In genomic region chr13:37537330-37537729, GRCm38 (mm10) we compare ENCODE assay signal across 13 mouse cellular contexts.
DNase-seq lines count a peak whose midpoint lies in the region; ATAC-seq and TF ChIP-seq lines count a peak whose summit lies in the region.
"Had no signal": no experiment of that assay in that cellular context is flagged by ENCODE, and none has a peak within 500 bp of the region (broad histone marks: within the 10 kb centered on the region; RNA-seq: fewer than 3 reads in every experiment).

No protein-coding gene starts in this region.

- DNase-seq in gastrocnemius, adult 2 months, result no peak
- DNase-seq in gastrocnemius, postnatal 25 days, result no peak
- peak; percentile 40 for DNase-seq in lung, embryonic 14.5 days
- DNase-seq in lung, postnatal 10 days, result no peak
- no peak for DNase-seq in left cerebral cortex, postnatal 25 days (ENCODE audit: low spot score in 2 of 2)
- DNase-seq in midbrain, embryonic 10.5 days (ENCODE audit: low spot score), result no peak
- DNase-seq: cerebellum, adult 11 months; embryo, embryonic 11 days; retina, postnatal 1 day had no signal

- 60% methylated on average over 6 of the region's 6 CpGs for WGBS in lung, embryonic 14.5 days
- 20% methylated on average over 6 of the region's 6 CpGs for WGBS in liver, embryonic 16.5 days (ENCODE audit: insufficient replicate concordance)
- WGBS in midbrain, embryonic 10.5 days, result 81% methylated on average over 6 of the region's 6 CpGs

- no peak for TF ChIP-seq CTCF in gastrocnemius, adult 2 months (IDR thresholded peaks at IDR 0.05)
- TF ChIP-seq CTCF in lung, embryonic 14.5 days (IDR thresholded peaks at IDR 0.05; ENCODE audit: low read depth), result no peak

- H3K27ac ChIP-seq in gastrocnemius, adult 2 months, result peak overlapping the region; percentile 72
- H3K27ac ChIP-seq in lung, embryonic 14.5 days (ENCODE audit: low read depth), result 0 out of 2 replicates have a peak overlapping the region, but pooled peaks have one; percentile 9
- peak overlapping the region; percentile 82 for H3K27ac ChIP-seq in liver, embryonic 16.5 days (ENCODE audit: low read length)
- no peak overlapping the region for H3K27ac ChIP-seq in midbrain, embryonic 10.5 days (replicated peaks)
- H3K27ac ChIP-seq: layer of hippocampus, adult 2 months had no signal

- no peaks in the 10 kb centered on the region for H3K36me3 ChIP-seq in lung, embryonic 14.5 days (ENCODE audit: insufficient read depth)
- H3K36me3 ChIP-seq in liver, embryonic 16.5 days (ENCODE audit: control insufficient read depth, insufficient read depth), result no peaks in the 10 kb centered on the region
- no peaks in the 10 kb centered on the region for H3K36me3 ChIP-seq in midbrain, embryonic 10.5 days

- no peaks in the 10 kb centered on the region for H3K27me3 ChIP-seq in lung, embryonic 14.5 days (ENCODE audit: insufficient read depth, low read length)
- H3K27me3 ChIP-seq in liver, embryonic 16.5 days (ENCODE audit: control insufficient read depth, insufficient read depth, low read depth, low read length), result no peaks in the 10 kb centered on the region
- no peaks in the 10 kb centered on the region for H3K27me3 ChIP-seq in midbrain, embryonic 10.5 days (ENCODE audit: low read depth, poor library complexity, severe bottlenecking)

- no peak overlapping the region for H3K4me3 ChIP-seq in gastrocnemius, adult 2 months
- no peak overlapping the region for H3K4me3 ChIP-seq in lung, embryonic 14.5 days (ENCODE audit: low read depth, low read length)
- H3K4me3 ChIP-seq in liver, embryonic 16.5 days (ENCODE audit: low read depth, low read length), result no peak overlapping the region
- no peak overlapping the region for H3K4me3 ChIP-seq in midbrain, embryonic 10.5 days
- H3K4me3 ChIP-seq: layer of hippocampus, adult 2 months; megakaryocyte, embryonic 14.5 days had no signal

- no peak overlapping the region for H3K9ac ChIP-seq in lung, embryonic 14.5 days
- no peak overlapping the region for H3K9ac ChIP-seq in liver, embryonic 16.5 days (ENCODE audit: low read depth, low read length)

- no peak overlapping the region for H3K4me2 ChIP-seq in lung, embryonic 14.5 days
- no peak overlapping the region for H3K4me2 ChIP-seq in liver, embryonic 16.5 days (ENCODE audit: low read depth, low read length)

- H3K9me3 ChIP-seq in lung, embryonic 14.5 days (ENCODE audit: low read depth, low read length), result no peaks in the 10 kb centered on the region
- no peaks in the 10 kb centered on the region for H3K9me3 ChIP-seq in liver, embryonic 16.5 days (replicated peaks; ENCODE audit: control insufficient read depth, low read length)
- H3K9me3 ChIP-seq in midbrain, embryonic 10.5 days (replicated peaks), result no peaks in the 10 kb centered on the region

- peaks cover 6% of the 10 kb centered on the region for H3K4me1 ChIP-seq in lung, embryonic 14.5 days (ENCODE audit: insufficient read depth)
- H3K4me1 ChIP-seq in liver, embryonic 16.5 days (ENCODE audit: control insufficient read depth, low read depth, low read length), result no peaks in the 10 kb centered on the region; the same call in 1 of the 2 replicates
- peaks cover 27% of the 10 kb centered on the region for H3K4me1 ChIP-seq in midbrain, embryonic 10.5 days

- no peak for ATAC-seq in lung, embryonic 14.5 days (ENCODE audit: insufficient read depth)
- ATAC-seq in granulocyte monocyte progenitor cell, adult 5-6 weeks (replicated peaks; ENCODE audit: poor library complexity, severe bottlenecking), result 0 out of 2 replicates have a peak, but pooled peaks have one; percentile 22
- ATAC-seq in liver, embryonic 16.5 days (ENCODE audit: low read depth), result peak; percentile 57

- intact Hi-C loops in gastrocnemius, adult 2 months (cut with DNase I), result no loop called here
- intact Hi-C loops in left cerebral cortex, postnatal 25 days (cut with DNase I), result no loop called here
